Mouse (Mus musculus) thymus, adult 18-20 months (tissue): ENCODE measurements around the gene Fbxw8.

Source experiments
- DNase-seq, 2 experiments: peaks; one replicate each; pipeline ENCODE4 v3.0.0; 2022; ENCODE audit warnings: mixed read lengths in 2 of 2

Gene Fbxw8

GRCm38 (mm10) chr5:118037798-118038484 lies 117.3 kb downstream of the Fbxw8 start:
- peak; percentile 48 to 66 for DNase-seq

- peak; percentile 65 to 78 for DNase-seq
Observed at GRCm38 (mm10) chr5:118036888-118037797, 118.1 kb downstream of the Fbxw8 start.

GRCm38 (mm10) chr5:118035786-118036185 lies 119.5 kb downstream of the Fbxw8 start:
- DNase-seq = no peak

DNA sequence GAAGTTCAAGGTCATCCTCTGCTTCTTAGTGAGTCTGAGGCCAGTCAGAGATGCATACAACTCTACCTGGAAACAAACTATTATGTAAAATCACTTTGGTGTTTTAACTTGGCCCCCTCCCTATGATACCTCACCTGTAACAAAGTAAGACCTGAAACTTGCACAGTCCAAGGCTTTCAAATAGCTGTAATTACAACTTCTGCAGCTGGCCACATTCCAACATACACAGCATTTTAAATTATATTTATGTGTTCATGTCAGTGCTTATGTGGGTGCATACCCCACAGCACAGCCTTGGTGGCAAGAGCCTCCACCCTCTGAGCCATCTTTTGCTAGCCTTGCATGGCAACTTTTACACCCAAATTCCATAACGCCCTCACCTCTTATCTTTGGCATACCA lies 120.6 kb downstream of the Fbxw8 start:
- no peak for DNase-seq

DNA sequence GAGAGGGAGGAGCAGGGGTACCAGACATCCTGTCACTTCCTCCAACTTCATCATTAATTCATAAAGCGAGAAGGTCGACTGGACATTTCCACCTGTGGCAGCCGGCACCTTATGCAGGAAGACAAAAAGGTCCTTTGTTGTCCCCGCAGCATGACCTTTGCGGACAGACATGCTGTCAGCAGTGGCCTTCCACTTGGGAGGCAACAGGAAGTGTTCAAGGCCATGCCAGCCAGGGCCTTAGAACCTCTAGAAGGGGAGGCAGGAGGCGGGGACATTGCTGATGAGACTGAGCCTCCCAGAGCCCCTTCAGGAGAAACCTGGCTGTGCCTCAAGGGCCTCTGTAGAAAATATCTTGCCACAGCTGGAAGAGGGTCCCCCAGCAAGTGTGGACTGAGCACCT lies 121.5 kb downstream of the Fbxw8 start:
- no peak for DNase-seq

DNA sequence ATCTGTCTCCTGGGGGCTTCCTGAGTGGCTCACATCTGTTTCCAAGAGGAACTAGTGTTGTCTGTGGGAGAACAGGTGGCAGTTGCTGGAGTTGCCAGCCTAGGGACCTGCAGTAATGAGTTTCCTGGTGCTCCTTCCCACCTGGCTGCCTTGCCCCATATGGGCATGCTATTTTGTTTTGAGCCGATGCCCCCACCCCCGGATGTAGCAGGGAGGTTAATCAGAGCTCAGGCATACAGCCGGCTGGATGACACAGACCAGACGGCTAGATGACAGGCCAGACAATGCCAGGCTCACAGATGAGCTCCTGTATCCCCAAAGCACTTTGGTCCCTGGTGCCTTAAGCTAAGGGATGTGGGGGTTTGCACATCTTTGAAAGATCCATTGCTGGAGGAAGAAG lies 121.9 kb downstream of the Fbxw8 start:
- no peak for DNase-seq

GRCm38 (mm10) chr5:118031508-118031907 lies 123.8 kb downstream of the Fbxw8 start:
- DNase-seq = no peak

GRCm38 (mm10) chr5:118031059-118031458 lies 124.2 kb downstream of the Fbxw8 start:
- DNase-seq = no peak

- no peak for DNase-seq
Observed at GRCm38 (mm10) chr5:118030022-118030675, 125.1 kb downstream of the Fbxw8 start.

DNA sequence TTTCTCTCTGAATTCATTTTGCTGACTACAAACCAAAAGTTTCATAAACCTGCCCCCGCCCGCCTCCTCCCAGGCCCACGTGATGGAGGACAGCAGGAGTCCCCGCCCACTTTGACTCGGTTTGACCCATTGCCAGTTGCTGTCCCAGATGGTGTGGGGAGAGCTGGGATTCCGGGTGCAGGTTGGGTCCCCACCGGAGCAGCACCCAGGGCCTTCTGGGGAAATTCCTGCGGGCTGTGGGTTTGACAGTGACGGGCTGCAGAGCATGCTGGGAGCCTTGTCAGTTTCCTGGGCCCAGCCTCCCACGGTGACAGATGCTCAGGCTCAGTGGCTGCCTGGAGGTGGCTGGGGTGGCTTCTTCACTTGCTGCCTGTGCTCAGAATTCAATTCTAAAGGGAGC lies 125.8 kb downstream of the Fbxw8 start:
- DNase-seq = peak; percentile 69 to 77

DNA sequence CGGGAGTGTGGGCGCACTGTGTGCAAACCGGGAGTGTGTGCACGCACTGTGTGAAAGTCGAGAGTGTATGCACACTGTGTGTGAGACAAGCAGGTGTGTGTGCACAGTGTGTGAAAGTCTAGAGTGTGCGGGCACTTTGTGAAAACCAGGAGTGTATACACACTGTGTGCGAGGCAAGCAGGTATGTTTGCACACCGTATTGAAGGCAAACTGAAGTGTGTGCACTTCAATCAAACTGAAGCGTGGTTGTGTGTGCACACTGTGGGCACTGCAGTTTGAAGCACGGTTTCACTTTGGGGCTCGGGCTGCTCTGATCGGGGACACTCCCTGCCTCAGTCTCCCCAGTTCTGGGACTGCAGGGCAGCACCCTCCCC lies 126.2 kb downstream of the Fbxw8 start:
- no peak for DNase-seq

DNA sequence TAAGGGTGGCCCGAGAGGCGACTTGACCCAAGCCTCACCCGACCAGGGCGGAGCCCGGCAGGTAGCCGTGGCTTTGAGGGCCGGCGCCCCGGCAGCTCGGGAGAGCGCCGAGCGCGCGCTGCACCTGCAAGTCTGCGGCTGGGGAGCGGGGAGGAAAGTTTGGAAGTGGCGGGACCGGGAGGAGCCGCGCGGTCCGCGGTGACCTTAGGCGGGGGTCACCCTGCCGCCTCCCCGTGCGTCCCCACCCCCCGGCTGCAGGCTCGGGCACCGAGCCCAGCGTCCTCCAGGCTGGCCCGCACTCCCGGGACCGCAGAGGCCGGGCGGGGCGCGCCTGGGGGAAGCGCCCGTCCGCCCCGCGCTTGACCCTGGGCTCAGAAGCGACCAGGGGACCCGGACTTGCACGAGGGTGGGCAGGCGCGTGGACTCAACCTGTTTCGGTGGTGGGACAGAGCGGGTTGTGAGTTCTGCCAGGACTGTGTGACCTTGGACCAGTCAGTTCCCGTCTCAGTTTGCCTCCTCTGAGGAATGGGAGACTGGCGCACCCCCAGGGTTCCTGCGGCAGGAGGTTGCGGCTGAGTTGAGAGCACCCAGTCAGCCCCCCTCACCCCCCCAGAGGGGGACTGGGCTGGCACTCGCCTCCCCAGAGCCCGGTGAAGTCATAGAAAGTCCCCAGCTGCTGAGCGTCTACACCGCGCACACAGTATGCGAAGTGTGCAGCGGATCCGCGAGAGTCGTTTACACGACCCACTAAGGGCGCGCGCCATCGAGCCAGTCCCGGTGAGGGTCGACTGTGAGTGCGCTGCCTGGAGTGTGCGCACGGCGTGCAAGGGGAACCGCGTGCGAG lies 126.9 kb downstream of the Fbxw8 start:
- peak in 1 of 2 experiments; percentile 25 for DNase-seq

DNA sequence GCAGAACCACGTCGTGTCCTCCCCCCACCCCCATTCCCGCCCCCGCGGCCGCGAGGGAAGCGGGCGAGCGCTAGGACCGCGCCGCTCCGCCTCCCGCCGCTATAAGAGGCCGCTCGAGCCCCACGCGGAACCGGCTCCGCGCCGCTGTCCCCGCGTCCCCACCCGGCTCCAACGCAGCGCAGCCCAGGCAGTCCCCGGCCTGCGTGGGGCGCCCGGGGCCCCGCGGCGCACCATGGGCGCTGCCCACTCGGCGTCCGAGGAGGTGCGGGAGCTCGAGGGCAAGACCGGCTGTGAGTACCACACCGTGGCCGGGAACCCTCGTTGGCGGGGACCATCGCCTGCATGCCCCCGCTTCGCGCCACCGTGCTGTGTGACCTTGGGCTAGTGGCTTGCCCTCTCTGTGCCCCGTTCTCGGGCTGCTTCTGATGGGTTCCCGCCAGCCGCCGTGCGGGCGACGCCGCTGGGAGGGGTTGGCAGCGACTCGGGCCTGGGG lies 127.5 kb downstream of the Fbxw8 start, which contains the start of gene Tesc:
Gene Tesc, plus strand, starts transcription at position 46 of the 493 bp plus-strand sequence.
- peak in 1 of 2 experiments; percentile 19 for DNase-seq

GRCm38 (mm10) chr5:118027101-118027697 lies 128.1 kb downstream of the Fbxw8 start:
- no peak for DNase-seq

DNA sequence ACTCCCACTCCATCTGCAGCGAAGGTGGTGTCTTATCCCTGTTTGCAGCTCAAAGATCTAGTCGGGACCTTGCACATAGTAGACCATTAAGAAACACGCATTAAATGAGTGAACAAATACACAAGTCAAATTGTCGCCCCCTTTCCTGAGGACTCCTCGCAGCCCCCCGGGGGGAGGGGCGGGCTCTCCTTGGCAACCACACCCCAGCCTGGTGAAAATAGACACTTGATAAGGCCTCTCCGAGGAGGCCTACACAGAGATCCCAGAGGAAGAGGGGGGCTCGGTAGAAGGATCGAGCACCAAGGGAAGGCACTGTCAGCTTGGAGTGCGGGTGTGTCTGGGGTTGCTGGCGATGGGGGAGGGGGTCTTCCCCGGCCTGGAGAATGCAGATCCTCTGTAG lies 128.9 kb downstream of the Fbxw8 start:
- no peak for DNase-seq

GRCm38 (mm10) chr5:118025880-118026279 lies 129.4 kb downstream of the Fbxw8 start:
- no peak for DNase-seq

DNA sequence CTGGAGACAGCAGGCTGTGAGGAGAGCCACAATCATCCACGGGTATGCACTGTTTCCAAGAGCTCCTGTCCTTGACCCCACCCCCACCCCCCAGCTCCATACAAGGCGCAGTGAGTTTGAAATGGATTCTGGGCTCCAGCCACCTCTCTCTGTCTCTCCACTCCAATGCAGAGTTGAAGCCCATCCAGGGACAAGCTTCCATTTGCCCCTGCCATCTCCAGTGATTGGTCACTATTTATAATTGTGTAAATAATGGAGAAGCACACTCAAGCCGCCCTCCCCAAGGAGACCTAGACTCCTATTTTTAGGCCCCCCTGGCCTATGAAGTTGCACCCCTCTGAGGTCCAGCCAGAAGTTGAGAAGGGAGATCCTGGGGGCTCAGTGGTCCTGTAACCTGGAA lies 132.2 kb downstream of the Fbxw8 start:
- DNase-seq = no peak

- no peak for DNase-seq
Observed at GRCm38 (mm10) chr5:118019905-118020304, 135.4 kb downstream of the Fbxw8 start.

- no peak for DNase-seq
Observed at GRCm38 (mm10) chr5:118017527-118017926, 137.7 kb downstream of the Fbxw8 start.

GRCm38 (mm10) chr5:118015669-118016068 lies 139.6 kb downstream of the Fbxw8 start:
- DNase-seq = no peak

DNA sequence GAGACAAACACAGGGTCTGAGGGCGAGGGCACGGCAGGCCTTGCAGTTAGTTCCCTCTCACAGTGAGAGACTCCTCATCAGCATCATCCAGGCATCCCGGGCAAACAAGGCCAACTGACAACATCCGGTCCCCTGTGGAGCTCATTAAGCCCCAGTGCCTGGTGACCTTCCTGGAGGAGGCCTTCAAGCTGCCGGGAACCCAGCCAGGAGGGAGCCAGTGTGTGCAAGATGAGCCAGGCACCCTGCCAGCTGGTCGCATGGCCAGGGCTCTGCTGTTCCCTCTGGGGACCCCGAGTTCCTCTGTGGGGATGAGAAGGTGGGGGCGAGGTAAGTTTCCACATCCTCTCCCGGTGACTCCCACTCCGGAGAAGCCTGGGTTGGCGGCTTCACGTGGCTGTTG lies 140.2 kb downstream of the Fbxw8 start:
- no peak for DNase-seq
